9 mouse cellular contexts compared by ENCODE assay signal in genomic region chr3:95314075-95314474, GRCm38 (mm10). TPM values are rescaled to one million over a fixed set of nuclear protein-coding genes. Genes with fewer than 3 reads are reported as not detected.
DNase-seq lines count a peak whose midpoint lies in the region; ATAC-seq lines count a peak whose summit lies in the region.
"Had no signal": no experiment of that assay in that cellular context is flagged by ENCODE, and none has a peak within 500 bp of the region (broad histone marks: within the 10 kb centered on the region; RNA-seq: fewer than 3 reads in every experiment).

No protein-coding gene starts in this region.

- no peak overlapping the region for H3K27ac ChIP-seq in heart, embryonic 15.5 days
- no peak overlapping the region for H3K27ac ChIP-seq in hindbrain, embryonic 16.5 days (ENCODE audit: low read depth, low read length)
- H3K27ac ChIP-seq in midbrain, embryonic 12.5 days (replicated peaks) = peak overlapping the region; percentile 92; the same call in 1 of the 2 replicates

- peak overlapping the region; percentile 92 for H3K4me2 ChIP-seq in heart, embryonic 15.5 days
- peak overlapping the region; percentile 82 for H3K4me2 ChIP-seq in hindbrain, embryonic 16.5 days (ENCODE audit: low read length)
- H3K4me2 ChIP-seq in midbrain, embryonic 12.5 days (replicated peaks) = peak overlapping the region; percentile 68

- peaks cover 39% of the 10 kb centered on the region for H3K4me1 ChIP-seq in heart, embryonic 15.5 days (replicated peaks)
- H3K4me1 ChIP-seq in hindbrain, embryonic 16.5 days (ENCODE audit: control insufficient read depth, insufficient read depth, low read depth, low read length) = peaks cover 20% of the 10 kb centered on the region
- peaks cover 34% of the 10 kb centered on the region for H3K4me1 ChIP-seq in midbrain, embryonic 12.5 days

- 72% methylated on average over 6 of the region's 6 CpGs for WGBS in heart, embryonic 15.5 days
- WGBS in hindbrain, embryonic 16.5 days = 69% methylated on average over 6 of the region's 6 CpGs
- WGBS in midbrain, embryonic 12.5 days = 62% methylated on average over 6 of the region's 6 CpGs

- peak overlapping the region; percentile 94 for H3K4me3 ChIP-seq in heart, embryonic 15.5 days
- peak overlapping the region; percentile 66; the same call in 1 of the 2 replicates for H3K4me3 ChIP-seq in hindbrain, embryonic 16.5 days (ENCODE audit: low read length)
- H3K4me3 ChIP-seq in midbrain, embryonic 12.5 days = peak overlapping the region; percentile 80; the same call in 1 of the 2 replicates

- H3K9ac ChIP-seq in heart, embryonic 15.5 days = no peak overlapping the region
- H3K9ac ChIP-seq in hindbrain, embryonic 16.5 days (ENCODE audit: low read depth, low read length) = no peak overlapping the region
- no peak overlapping the region for H3K9ac ChIP-seq in midbrain, embryonic 12.5 days (replicated peaks)

- no peaks in the 10 kb centered on the region for H3K9me3 ChIP-seq in heart, embryonic 15.5 days (replicated peaks)
- no peaks in the 10 kb centered on the region for H3K9me3 ChIP-seq in hindbrain, embryonic 16.5 days (ENCODE audit: control insufficient read depth, low read length)
- H3K9me3 ChIP-seq in midbrain, embryonic 12.5 days = no peaks in the 10 kb centered on the region

- H3K36me3 ChIP-seq in heart, embryonic 15.5 days = no peaks in the 10 kb centered on the region
- no peaks in the 10 kb centered on the region for H3K36me3 ChIP-seq in hindbrain, embryonic 16.5 days (ENCODE audit: control insufficient read depth, insufficient read depth, low read length)
- no peaks in the 10 kb centered on the region for H3K36me3 ChIP-seq in midbrain, embryonic 12.5 days

- no peak for ATAC-seq in heart, embryonic 15.5 days (replicated peaks; ENCODE audit: insufficient number of reproducible peaks, insufficient read depth, low FRiP score, low read depth)
- ATAC-seq in hindbrain, embryonic 16.5 days = no peak
- ATAC-seq in midbrain, embryonic 12.5 days (ENCODE audit: low FRiP score, low read depth) = no peak

- no peak for DNase-seq in heart, adult 8-10 months (ENCODE audit: low spot score)
- peak; percentile 45 for DNase-seq in MN1 (ENCODE audit: low spot score)
- DNase-seq in c-Kit-positive CD71-positive TER-119-positive erythroid progenitor cells, embryonic 14.5 days (ENCODE audit: low spot score) = no peak
- DNase-seq in right cerebral cortex, postnatal 36 days (ENCODE audit: low spot score in 2 of 2) = no peak
- no peak for DNase-seq in frontal cortex, postnatal 25 days (ENCODE audit: low spot score in 2 of 2)
- DNase-seq: thymus, postnatal 25 days had no signal

- H3K27me3 ChIP-seq in heart, embryonic 15.5 days = no peaks in the 10 kb centered on the region
- H3K27me3 ChIP-seq in hindbrain, embryonic 16.5 days (replicated peaks; ENCODE audit: control insufficient read depth, insufficient read depth, low read length) = no peaks in the 10 kb centered on the region
- H3K27me3 ChIP-seq in midbrain, embryonic 12.5 days = no peaks in the 10 kb centered on the region; the same call in 1 of the 2 replicates

RNA-seq across cellular contexts. Expression of gene Cers2, which starts 0.5 kb away (rescaled TPM):
- 120 and 139 TPM in 2 replicates for polyA plus RNA-seq in heart, embryonic 15.5 days (2015; fragmentation: Nextera tagmentation; extraction: Ambion mirVana)
- 10 to 100 TPM; 30.6 to 35.5 (median 33.4) TPM for total RNA-seq in heart, adult 8-10 months (2022)
- 97.4 and 102 TPM in 2 replicates for polyA plus RNA-seq in hindbrain, embryonic 16.5 days (2015; fragmentation: Nextera tagmentation; extraction: Ambion mirVana)
- polyA plus RNA-seq in midbrain, embryonic 12.5 days (2016; fragmentation: Nextera tagmentation; extraction: Ambion mirVana) = 101 and 109 TPM in 2 replicates

RNA-seq across cellular contexts. Expression of gene Anxa9, which starts 7.1 kb away (rescaled TPM):
- polyA plus RNA-seq in heart, embryonic 15.5 days (2015; fragmentation: Nextera tagmentation; extraction: Ambion mirVana) = 0.64 and 1.2 TPM in 2 replicates
- total RNA-seq in heart, adult 8-10 months (2022) = 1 to 10 TPM in 1 of 4 experiments, under 1 TPM in 2, not detected in 1; 0.52 to 1.5 (median 0.66) TPM
- polyA plus RNA-seq in hindbrain, embryonic 16.5 days (2015; fragmentation: Nextera tagmentation; extraction: Ambion mirVana) = 0.35 TPM in 2 replicates
- polyA plus RNA-seq in midbrain, embryonic 12.5 days (2016; fragmentation: Nextera tagmentation; extraction: Ambion mirVana) = 1.0 and 1.1 TPM in 2 replicates

RNA-seq across cellular contexts. Expression of gene Prune1, which starts 32.2 kb away (rescaled TPM):
- 23.8 and 26.5 TPM in 2 replicates for polyA plus RNA-seq in heart, embryonic 15.5 days (2015; fragmentation: Nextera tagmentation; extraction: Ambion mirVana)
- 10 to 100 TPM; 26.3 to 27.9 (median 27.2) TPM for total RNA-seq in heart, adult 8-10 months (2022)
- 77.6 and 79.9 TPM in 2 replicates for polyA plus RNA-seq in hindbrain, embryonic 16.5 days (2015; fragmentation: Nextera tagmentation; extraction: Ambion mirVana)
- polyA plus RNA-seq in midbrain, embryonic 12.5 days (2016; fragmentation: Nextera tagmentation; extraction: Ambion mirVana) = 33.1 and 35.7 TPM in 2 replicates

RNA-seq across cellular contexts. Expression of gene Mindy1, which starts 32.9 kb away (rescaled TPM):
- polyA plus RNA-seq in heart, embryonic 15.5 days (2015; fragmentation: Nextera tagmentation; extraction: Ambion mirVana) = 24.7 and 27.6 TPM in 2 replicates
- total RNA-seq in heart, adult 8-10 months (2022) = 10 to 100 TPM; 19.5 to 23.8 (median 21.3) TPM
- polyA plus RNA-seq in hindbrain, embryonic 16.5 days (2015; fragmentation: Nextera tagmentation; extraction: Ambion mirVana) = 35.8 and 36.3 TPM in 2 replicates
- 46.6 and 47.6 TPM in 2 replicates for polyA plus RNA-seq in midbrain, embryonic 12.5 days (2016; fragmentation: Nextera tagmentation; extraction: Ambion mirVana)

RNA-seq across cellular contexts. Expression of gene Setdb1, which starts 42.9 kb away (rescaled TPM):
- 16.7 and 22.4 TPM in 2 replicates for polyA plus RNA-seq in heart, embryonic 15.5 days (2015; fragmentation: Nextera tagmentation; extraction: Ambion mirVana)
- total RNA-seq in heart, adult 8-10 months (2022) = 10 to 100 TPM; 10.1 to 12.0 (median 10.4) TPM
- polyA plus RNA-seq in hindbrain, embryonic 16.5 days (2015; fragmentation: Nextera tagmentation; extraction: Ambion mirVana) = 36.0 and 44.3 TPM in 2 replicates
- 60.2 and 62.3 TPM in 2 replicates for polyA plus RNA-seq in midbrain, embryonic 12.5 days (2016; fragmentation: Nextera tagmentation; extraction: Ambion mirVana)
